Mouse (Mus musculus) CD4-positive helper T cell, adult 2 months (primary cell): ENCODE measurements around the gene Cep128.

Experiments used
- DNase-seq: peaks from one replicate; pipeline ENCODE4 v3.0.0-alpha.2; 2012; ENCODE audit warnings: low read depth, missing footprints, low spot score

Cep128 gene

DNA sequence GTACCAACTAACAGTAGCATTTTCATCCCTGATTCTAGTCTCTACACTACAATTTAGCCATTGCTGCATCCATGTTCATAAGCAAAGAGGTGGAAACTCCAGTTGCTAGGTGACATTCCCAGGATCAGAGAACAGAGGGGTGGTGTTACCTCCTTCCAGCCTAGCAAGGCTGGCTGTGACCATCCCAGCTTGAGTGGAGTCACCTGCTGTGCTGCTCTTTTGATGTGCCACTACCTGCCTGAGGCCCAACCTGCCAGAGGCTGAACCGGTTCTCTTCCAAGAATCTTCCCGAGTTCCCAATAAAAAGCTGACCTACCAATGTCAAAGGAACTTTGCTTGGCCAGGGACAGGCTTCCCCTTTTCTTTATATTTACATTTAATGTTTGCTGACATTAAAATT, 408.8 kb downstream of the Cep128 start:
- no peak for DNase-seq

DNA sequence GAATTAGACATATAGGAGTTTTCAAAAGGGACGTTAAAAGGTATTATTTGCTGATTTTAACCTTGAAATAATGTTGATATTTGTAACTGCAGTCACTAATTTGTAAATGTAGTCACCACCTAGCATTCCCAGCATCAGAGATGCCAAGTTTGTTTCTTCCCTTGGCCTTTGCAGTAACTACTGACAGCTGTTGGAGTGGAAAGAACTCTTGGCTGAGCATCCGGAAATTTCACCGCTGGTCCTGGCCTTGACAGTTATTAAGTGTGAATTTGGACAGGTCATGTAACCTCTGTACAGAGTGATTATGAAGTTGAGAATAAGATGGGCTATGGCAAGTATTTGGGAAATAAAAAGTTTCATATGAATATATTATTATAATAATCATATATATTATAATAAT, 413.1 kb downstream of the Cep128 start:
- DNase-seq = no peak

DNA sequence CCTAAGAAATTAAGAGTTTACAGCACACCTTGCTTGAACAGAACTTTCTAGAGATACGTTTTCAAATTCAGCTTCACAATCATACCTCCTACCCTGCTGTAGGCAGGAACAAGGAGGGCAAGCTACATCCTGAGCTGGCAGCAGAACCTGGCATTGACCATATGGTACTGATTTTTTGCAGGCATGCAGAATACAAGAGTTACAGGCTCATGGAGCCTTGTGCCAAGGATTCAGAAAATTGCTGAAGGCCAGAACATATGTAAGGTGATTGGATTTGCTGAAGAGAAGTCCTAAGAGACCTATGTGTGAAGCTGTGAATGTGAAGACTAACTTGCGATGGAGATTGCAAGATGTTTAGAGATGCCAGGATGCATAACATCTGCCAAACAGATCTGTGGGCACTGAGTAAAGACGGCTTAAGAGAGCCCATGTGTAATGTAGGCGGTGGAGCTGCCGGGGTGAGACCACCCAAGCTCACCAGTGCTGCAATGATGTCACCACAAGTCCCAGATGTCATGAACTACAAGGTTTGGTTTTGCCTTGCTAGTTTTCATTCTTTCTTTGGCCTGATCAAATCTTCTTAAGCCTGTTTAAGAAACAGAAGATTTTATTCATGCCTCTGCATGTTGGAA, 422.7 kb downstream of the Cep128 start:
- DNase-seq = no peak

DNA sequence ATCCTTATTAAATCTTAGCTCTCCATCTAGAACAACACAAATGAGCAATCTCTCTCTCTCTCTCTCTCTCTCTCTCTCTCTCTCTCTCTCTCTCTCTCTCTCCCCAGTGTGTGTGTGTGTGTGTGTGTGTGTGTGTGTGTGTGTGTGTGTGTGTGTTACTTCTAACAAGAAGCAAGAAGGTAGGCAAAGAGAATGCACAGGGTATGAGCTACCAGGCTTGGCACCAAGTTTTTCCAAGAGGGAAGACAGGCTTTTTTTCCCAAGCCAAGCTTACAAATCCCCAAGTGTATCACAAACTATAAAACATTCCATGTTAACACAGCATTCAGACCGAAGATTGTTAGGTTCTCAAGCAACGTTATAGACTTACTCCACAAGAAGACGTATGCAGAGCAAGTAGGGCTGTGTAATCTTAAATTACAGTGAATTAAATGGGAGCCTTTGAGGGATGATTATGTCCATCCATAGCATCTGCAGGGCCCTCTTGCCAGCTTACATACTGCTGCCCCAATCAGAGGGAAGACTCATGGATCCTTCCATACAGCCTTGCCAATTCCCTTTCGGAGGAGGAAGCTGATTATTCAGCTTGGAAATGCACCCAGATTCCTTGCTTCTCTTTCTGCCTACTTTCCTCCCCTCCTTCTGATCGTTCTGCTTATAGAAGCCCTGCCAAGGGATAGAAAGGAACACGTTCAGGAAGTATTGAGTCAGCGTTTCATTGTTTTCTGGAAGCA, 429.3 kb downstream of the Cep128 start:
- DNase-seq = no peak
